Mouse (Mus musculus): ENCODE measurements around the gene Gm10840.
"Not testable (repeated sequence)": the region's sequence is repeated elsewhere in the genome, so short reads cannot be mapped to it uniquely, and the experiment has no call there.

Gene Gm10840

DNA sequence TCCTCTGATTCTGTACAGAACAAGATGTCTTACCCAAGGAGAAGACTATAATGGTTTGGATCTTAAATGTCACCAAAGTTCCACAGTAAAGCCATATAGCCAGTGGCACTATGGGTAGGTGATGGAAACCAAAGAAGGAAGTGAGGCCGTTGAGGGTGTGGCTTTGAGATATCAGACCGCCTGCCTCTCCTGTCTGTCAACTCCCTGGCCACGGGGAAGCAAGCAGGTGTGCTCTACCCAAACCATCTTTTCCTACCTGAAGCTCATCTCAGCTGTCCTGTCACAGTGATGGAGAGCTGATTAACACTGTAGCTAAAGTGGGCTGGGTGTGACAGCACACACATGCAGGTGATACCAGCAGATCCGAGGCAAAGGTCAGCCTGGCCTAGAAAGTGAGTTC, 37.6 kb downstream of the Gm10840 start:
- DNase-seq (ENCODE audit: low spot score) = no peak

DNA sequence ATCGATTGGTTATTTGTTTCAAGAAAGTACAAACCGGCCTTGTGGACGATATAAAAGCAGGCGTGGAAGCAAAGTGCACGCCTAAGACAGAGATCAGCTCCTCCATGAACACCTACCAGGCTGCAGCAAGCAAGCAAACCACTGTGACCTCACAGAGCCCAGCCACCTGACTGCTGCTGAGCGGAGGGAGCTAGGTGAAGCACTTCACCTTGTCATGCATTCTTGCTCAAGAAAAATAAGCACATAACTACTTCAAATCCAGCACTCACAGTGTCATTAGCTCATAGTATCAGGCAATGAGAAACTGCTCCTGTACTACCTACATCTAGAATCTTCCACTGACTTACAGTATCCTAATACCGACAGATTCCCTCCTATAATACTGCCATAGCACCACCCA, 39.3 kb downstream of the Gm10840 start:
- not testable (repeated sequence) for DNase-seq (ENCODE audit: low spot score)

DNA sequence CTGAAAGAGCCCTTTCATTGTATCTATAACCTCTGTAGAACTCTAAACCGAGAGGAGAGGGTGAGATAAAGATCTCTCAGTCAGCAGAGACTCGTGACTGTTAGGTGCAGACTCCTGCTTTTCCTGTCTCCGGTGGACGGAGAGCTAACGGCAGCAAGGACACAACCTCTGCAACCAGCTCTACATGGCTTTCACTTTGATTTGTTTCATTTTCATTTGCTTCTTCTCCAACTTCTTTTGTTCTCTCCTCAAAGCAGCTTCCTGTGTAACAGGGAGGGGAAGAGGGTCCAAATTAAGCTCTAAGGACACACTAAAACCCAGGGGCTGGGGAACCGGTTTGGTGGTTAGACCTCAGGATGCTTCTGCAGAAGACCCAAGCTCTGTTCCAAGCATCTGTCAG, 40.1 kb downstream of the Gm10840 start:
- no peak for DNase-seq (ENCODE audit: low spot score)

DNA sequence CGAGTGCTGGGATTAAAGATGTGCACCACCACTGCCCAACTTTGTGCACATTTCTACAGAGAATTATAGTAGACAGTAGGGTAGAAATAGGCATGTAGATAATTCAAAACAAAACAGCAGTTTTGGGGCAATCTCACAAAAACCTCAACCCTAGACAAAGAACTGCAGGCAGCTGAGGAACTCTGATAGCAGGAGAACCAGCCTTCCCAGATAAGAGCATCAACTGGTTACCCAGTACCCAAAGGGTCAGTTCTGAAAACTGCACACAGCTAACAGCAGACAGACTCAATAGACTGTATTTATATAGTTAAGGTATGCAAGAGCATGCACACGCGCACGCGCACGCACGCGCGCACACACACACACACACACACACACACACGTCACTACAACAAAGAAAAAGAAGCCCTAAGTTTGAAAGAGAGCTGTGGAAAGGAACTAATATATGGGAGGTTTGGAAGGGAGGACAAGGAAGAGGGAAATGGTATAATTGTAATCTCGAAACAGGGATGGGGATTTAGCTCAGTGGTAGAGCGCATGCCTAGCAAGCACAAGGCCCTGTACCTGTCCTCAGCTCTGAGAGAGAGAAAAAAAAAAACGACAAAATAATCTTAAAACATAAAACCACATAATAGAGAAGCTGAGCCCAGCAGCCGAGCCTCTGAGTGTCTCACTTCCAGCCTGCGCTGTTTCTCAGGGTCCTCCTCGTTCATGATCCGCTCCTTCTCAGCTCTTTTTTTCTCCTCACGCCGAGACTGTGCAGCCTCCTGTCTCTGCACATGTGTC, 40.9 kb downstream of the Gm10840 start:
- no peak for DNase-seq (ENCODE audit: low spot score)

DNA sequence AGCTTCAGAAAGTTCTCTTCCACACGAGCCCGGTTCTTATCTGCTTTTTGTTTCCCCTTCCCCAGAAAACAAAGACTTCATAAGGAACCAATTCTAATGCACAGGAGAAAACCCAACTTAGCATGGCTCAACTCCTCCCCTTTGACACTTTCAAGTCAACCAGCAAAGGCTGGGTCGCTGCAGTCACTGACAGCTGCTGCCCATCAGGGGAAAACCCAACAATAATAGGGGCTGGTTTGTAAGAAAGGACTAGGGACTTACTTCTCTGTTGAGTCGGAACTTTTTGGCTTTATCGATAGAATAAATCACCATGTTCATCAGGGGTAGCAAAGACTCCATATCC, 41.4 kb downstream of the Gm10840 start, which contains the start of gene Strada:
Gene Strada, minus strand, starts transcription at position 46 of the 343 bp plus-strand sequence.
- DNase-seq (ENCODE audit: low spot score) = no peak
